Mouse (Mus musculus) embryonic stem cell, embryonic (primary cell): ENCODE measurements around the gene Kif5a.

Experiments
- CTCF ChIA-PET, 4 experiments: fragments of 300-600 bp in 2 of 4; fragments of 350-600 bp in 2 of 4; sonication (Branson Sonifier 250); formaldehyde crosslinking; loops; one replicate each; lab custom pipeline; 2022; ENCODE audit warnings: inconsistent platforms in 2 of 4; lab: Charles Lee
- POLR2A ChIA-PET, 4 experiments: fragments of 300-600 bp in 2 of 4; fragments of 350-600 bp in 2 of 4; sonication (Branson Sonifier 250); formaldehyde crosslinking; loops; one replicate each; lab custom pipeline; 2022; ENCODE audit warnings: antibody characterized with exemption in 4 of 4, inconsistent platforms in 1 of 4; lab: Charles Lee

Gene Kif5a

GRCm38 (mm10) chr10:127188079-127188453 is 75.1 kb downstream of the Kif5a start:
- ChIA-PET CTCF (interaction anchor here in 1 of 4 experiments (2.0 kb wide), 1 partner anchor 27 kb away, joined by 4 read pairs; no protein-coding TSS in a partner anchor), POLR2A (interaction anchor here in 3 of 4 experiments (0.7 to 2.6 kb wide), 18 partner anchors 8 to 151 kb away, joined by 3 to 9 read pairs (median 4); partner anchors contain the start of genes Pip4k2c (in 2 of the 3) and Slc26a10 (in 1 of the 3))

- CTCF ChIA-PET = interaction anchor here in 2 of 4 experiments (1.7 to 2.0 kb wide), 2 partner anchors 17 to 28 kb away, joined by 3 to 4 read pairs; no protein-coding TSS in a partner anchor
- POLR2A ChIA-PET = interaction anchor here in 3 of 4 experiments (0.6 to 4.1 kb wide), 18 partner anchors 7 to 217 kb away, joined by 3 to 14 read pairs (median 4); partner anchors contain the start of genes Pip4k2c (in 2 of the 3) and Slc26a10 (in 1 of the 3)
Measured at GRCm38 (mm10) chr10:127187371-127188078, 75.6 kb downstream of the Kif5a start.

- ChIA-PET CTCF (interaction anchor here (0.7 to 2.0 kb wide), 7 partner anchors 8 to 163 kb away, joined by 3 to 6 read pairs (median 3); partner anchors contain the start of genes B4galnt1 (in 1 of the 4) and Pip4k2c (in 1 of the 4)), POLR2A (interaction anchor here in 3 of 4 experiments (0.6 to 4.1 kb wide), 9 partner anchors 8 to 1081 kb away, joined by 3 to 14 read pairs (median 6); partner anchors contain the start of genes Pip4k2c (in 2 of the 3) and Mars (in 1 of the 3))
Measured at GRCm38 (mm10) chr10:127186451-127186850, 76.7 kb downstream of the Kif5a start.

GRCm38 (mm10) chr10:127185506-127185905 is 77.6 kb downstream of the Kif5a start:
- POLR2A ChIA-PET = interaction anchor here in 3 of 4 experiments (0.5 to 4.1 kb wide), 25 partner anchors 9 to 164 kb away, joined by 3 to 14 read pairs (median 5); partner anchors contain the start of gene Pip4k2c (in 3 of the 3)
- CTCF ChIA-PET = interaction anchor here (0.6 to 2.5 kb wide), 17 partner anchors 9 to 352 kb away, joined by 3 to 23 read pairs (median 3); partner anchors contain the start of genes B4galnt1 (in 1 of the 4), Gli1 (in 1 of the 4) and Pip4k2c (in 1 of the 4)

GRCm38 (mm10) chr10:127185101-127185500 is 78.0 kb downstream of the Kif5a start:
- ChIA-PET POLR2A (interaction anchor here (0.5 to 4.1 kb wide), 35 partner anchors 9 to 164 kb away, joined by 3 to 14 read pairs (median 5); partner anchors contain the start of genes Pip4k2c (in 4 of the 4) and B4galnt1 (in 1 of the 4)), CTCF (interaction anchor here (0.6 to 2.5 kb wide), 21 partner anchors 8 to 353 kb away, joined by 3 to 23 read pairs (median 3); partner anchors contain the start of genes B4galnt1 (in 1 of the 4), Gli1 (in 1 of the 4) and Pip4k2c (in 1 of the 4))

- POLR2A ChIA-PET = interaction anchor here (0.6 to 4.1 kb wide), 36 partner anchors 9 to 148 kb away, joined by 3 to 14 read pairs (median 4); partner anchors contain the start of genes Pip4k2c (in 3 of the 4) and Mars (in 2 of the 4)
- CTCF ChIA-PET = interaction anchor here in 3 of 4 experiments (0.6 to 2.5 kb wide), 12 partner anchors 13 to 1452 kb away, joined by 3 to 23 read pairs (median 4); partner anchors contain the start of genes B4galnt1 (in 1 of the 3) and Pip4k2c (in 1 of the 3)
Measured at GRCm38 (mm10) chr10:127183759-127184158, 79.4 kb downstream of the Kif5a start.

- ChIA-PET CTCF (interaction anchor here in 1 of 4 experiments (0.9 kb wide), 1 partner anchor 12 kb away, joined by 3 read pairs; no protein-coding TSS in a partner anchor), POLR2A (interaction anchor here in 1 of 4 experiments (1.2 to 3.0 kb wide), 2 partner anchors 32 to 119 kb away, joined by 3 to 8 read pairs; partner anchors contain the start of gene Cdk4)
Measured at GRCm38 (mm10) chr10:127182624-127183023, 80.5 kb downstream of the Kif5a start.

- ChIA-PET CTCF (interaction anchor here in 1 of 4 experiments (0.9 kb wide), 1 partner anchor 11 kb away, joined by 3 read pairs; no protein-coding TSS in a partner anchor), POLR2A (no interaction called here)
Measured at GRCm38 (mm10) chr10:127181566-127181965, 81.6 kb downstream of the Kif5a start.

GRCm38 (mm10) chr10:127180695-127181047 is 82.5 kb downstream of the Kif5a start:
- CTCF ChIA-PET = interaction anchor here (0.7 to 2.4 kb wide), 8 partner anchors 10 to 158 kb away, joined by 3 to 19 read pairs (median 4); partner anchors contain the start of genes B4galnt1 (in 1 of the 4) and Pip4k2c (in 1 of the 4)
- POLR2A ChIA-PET = interaction anchor here (0.5 to 2.0 kb wide), 18 partner anchors 7 to 246 kb away, joined by 3 to 6 read pairs (median 4); partner anchors contain the start of genes Pip4k2c (in 2 of the 4) and Arhgef25 (in 1 of the 4)

- ChIA-PET CTCF (interaction anchor here (0.5 to 2.4 kb wide), 12 partner anchors 9 to 306 kb away, joined by 3 to 19 read pairs (median 4); partner anchors contain the start of genes B4galnt1 (in 1 of the 4) and Pip4k2c (in 1 of the 4)), POLR2A (interaction anchor here in 3 of 4 experiments (0.5 to 2.0 kb wide), 20 partner anchors 8 to 245 kb away, joined by 3 to 6 read pairs (median 3); partner anchors contain the start of genes Pip4k2c (in 2 of the 3), Arhgef25 (in 1 of the 3) and B4galnt1 (in 1 of the 3))
Measured at GRCm38 (mm10) chr10:127179871-127180694, 83.1 kb downstream of the Kif5a start, which contains the start of gene Slc26a10. Gene Slc26a10, minus strand, starts transcription at chr10:127180645.

GRCm38 (mm10) chr10:127178286-127179027 is 84.7 kb downstream of the Kif5a start:
- ChIA-PET CTCF (interaction anchor here (0.6 to 2.7 kb wide), 16 partner anchors 8 to 173 kb away, joined by 3 to 19 read pairs (median 4); partner anchors contain the start of genes Gli1 (in 1 of the 4) and Mars (in 1 of the 4)), POLR2A (interaction anchor here (0.5 to 2.2 kb wide), 24 partner anchors 8 to 161 kb away, joined by 3 to 7 read pairs (median 4); partner anchors contain the start of genes B4galnt1 (in 2 of the 4), Mars (in 1 of the 4) and Pip4k2c (in 1 of the 4))

- ChIA-PET POLR2A (interaction anchor here in 2 of 4 experiments (1.0 to 2.2 kb wide), 12 partner anchors 8 to 161 kb away, joined by 3 to 7 read pairs (median 4); partner anchors contain the start of genes Mars (in 1 of the 2) and Pip4k2c (in 1 of the 2)), CTCF (interaction anchor here (0.6 to 2.7 kb wide), 22 partner anchors 9 to 181 kb away, joined by 3 to 12 read pairs (median 4); partner anchors contain the start of genes Arhgap9 (in 1 of the 4), B4galnt1 (in 1 of the 4) and Gli1 (in 1 of the 4))
Measured at GRCm38 (mm10) chr10:127177719-127178118, 85.4 kb downstream of the Kif5a start.

- ChIA-PET CTCF (interaction anchor here (0.6 to 2.7 kb wide), 23 partner anchors 8 to 182 kb away, joined by 3 to 12 read pairs (median 4); partner anchors contain the start of genes Arhgap9 (in 1 of the 4) and B4galnt1 (in 1 of the 4)), POLR2A (interaction anchor here in 2 of 4 experiments (1.0 to 2.2 kb wide), 8 partner anchors 8 to 162 kb away, joined by 3 to 7 read pairs (median 4); partner anchors contain the start of genes Mars (in 1 of the 2) and Pip4k2c (in 1 of the 2))
Measured at GRCm38 (mm10) chr10:127177235-127177634, 85.9 kb downstream of the Kif5a start.

GRCm38 (mm10) chr10:127176756-127177155 is 86.4 kb downstream of the Kif5a start:
- POLR2A ChIA-PET = interaction anchor here in 3 of 4 experiments (0.6 to 2.1 kb wide), 10 partner anchors 8 to 162 kb away, joined by 3 to 6 read pairs (median 4); partner anchors contain the start of genes Arhgap9 (in 1 of the 3), Arhgef25 (in 1 of the 3) and Mars (in 1 of the 3)
- CTCF ChIA-PET = interaction anchor here in 3 of 4 experiments (0.6 to 2.7 kb wide), 21 partner anchors 9 to 191 kb away, joined by 3 to 12 read pairs (median 5); partner anchors contain the start of gene Arhgap9 (in 1 of the 3)

- CTCF ChIA-PET = interaction anchor here in 3 of 4 experiments (0.6 to 2.7 kb wide), 21 partner anchors 9 to 190 kb away, joined by 3 to 12 read pairs (median 5); partner anchors contain the start of gene B4galnt1 (in 1 of the 3)
- POLR2A ChIA-PET = interaction anchor here in 3 of 4 experiments (0.6 to 2.1 kb wide), 10 partner anchors 9 to 163 kb away, joined by 3 to 6 read pairs (median 4); partner anchors contain the start of genes Arhgap9 (in 1 of the 3), Arhgef25 (in 1 of the 3) and Mars (in 1 of the 3)
Measured at GRCm38 (mm10) chr10:127176228-127176627, 86.9 kb downstream of the Kif5a start.
